Comparison of ENCODE assay signal across 11 mouse cellular contexts in the genomic region with DNA sequence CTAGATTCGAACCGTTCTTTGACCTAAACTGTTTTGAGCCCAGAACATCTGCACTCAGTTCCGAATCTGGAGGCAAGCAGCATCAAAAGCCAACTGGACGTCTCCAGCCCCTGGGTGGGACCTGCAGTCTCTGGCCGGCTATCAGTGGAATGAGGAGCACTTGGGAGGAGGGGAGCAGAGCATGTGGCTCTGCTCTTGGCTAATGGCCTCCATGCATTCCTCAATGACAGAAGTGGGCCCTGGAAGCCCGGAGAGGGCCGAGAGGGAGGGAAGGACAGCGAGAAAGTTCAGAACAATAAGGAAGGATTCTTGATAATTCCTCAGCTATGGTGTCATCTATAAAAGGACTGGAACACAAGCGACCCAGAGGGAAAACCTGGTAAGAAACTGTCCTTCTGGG. TPM values are rescaled to one million over a fixed set of nuclear protein-coding genes. Genes with fewer than 3 reads are reported as not detected.
A peak's percentile ranks its signal among the peaks of the same experiment; 100 is the strongest.
DNase-seq lines count a peak whose midpoint lies in the region; ATAC-seq and TF ChIP-seq lines count a peak whose summit lies in the region.
"Had no signal": no experiment of that assay in that cellular context is flagged by ENCODE, and none has a peak within 500 bp of the region (broad histone marks: within the 10 kb centered on the region; RNA-seq: fewer than 3 reads in every experiment).

No protein-coding gene starts in this region.

- no peak overlapping the region for H3K4me3 ChIP-seq in heart, embryonic 14.5 days (ENCODE audit: control insufficient read depth in 1 of 2, insufficient read depth in 1 of 2, low read depth in 1 of 2, low read length in 2 of 2)
- no peak overlapping the region for H3K4me3 ChIP-seq in kidney, postnatal 0 days (replicated peaks; ENCODE audit: low read depth, low read length)
- H3K4me3 ChIP-seq in stomach, embryonic 16.5 days (replicated peaks; ENCODE audit: low read length): no peak overlapping the region
- H3K4me3 ChIP-seq in midbrain, embryonic 15.5 days: no peak overlapping the region
- H3K4me3 ChIP-seq: midbrain, embryonic 12.5 days had no signal

- peak overlapping the region; percentile 25 for H3K4me2 ChIP-seq in heart, embryonic 14.5 days (ENCODE audit: low read length)
- no peak overlapping the region for H3K4me2 ChIP-seq in kidney, postnatal 0 days (ENCODE audit: low read length)
- H3K4me2 ChIP-seq in stomach, embryonic 16.5 days (ENCODE audit: low read depth, low read length): no peak overlapping the region
- no peak overlapping the region for H3K4me2 ChIP-seq in midbrain, embryonic 15.5 days
- H3K4me2 ChIP-seq: midbrain, embryonic 12.5 days had no signal

- no peaks in the 10 kb centered on the region for H3K27me3 ChIP-seq in heart, embryonic 14.5 days (ENCODE audit: control insufficient read depth, insufficient read depth, low read length)
- H3K27me3 ChIP-seq in kidney, postnatal 0 days (ENCODE audit: insufficient read depth, low read length): no peaks in the 10 kb centered on the region
- H3K27me3 ChIP-seq in stomach, embryonic 16.5 days (ENCODE audit: control insufficient read depth, insufficient read depth, low read length): no peaks in the 10 kb centered on the region
- no peaks in the 10 kb centered on the region for H3K27me3 ChIP-seq in midbrain, embryonic 15.5 days (replicated peaks)
- H3K27me3 ChIP-seq: midbrain, embryonic 12.5 days had no signal

- no peak for ATAC-seq in heart, embryonic 14.5 days (ENCODE audit: insufficient number of reproducible peaks, insufficient read depth, low FRiP score, low read depth)
- ATAC-seq in kidney, postnatal 0 days (replicated peaks; ENCODE audit: low FRiP score, low read depth): peak; percentile 68; the same call in 1 of the 2 replicates
- peak; percentile 80 for ATAC-seq in stomach, embryonic 16.5 days (ENCODE audit: insufficient read depth, low FRiP score)
- ATAC-seq in midbrain, embryonic 15.5 days (replicated peaks): no peak
- ATAC-seq: activated CD4-positive, CD25-positive, alpha-beta regulatory T cell, adult 4 months had no signal

- TF ChIP-seq CTCF in kidney, postnatal 0 days (IDR thresholded peaks at IDR 0.05; ENCODE audit: low read depth): no peak

- WGBS in heart, embryonic 14.5 days: 20% methylated on average over 9 of the region's 9 CpGs
- 56% methylated on average over 9 of the region's 9 CpGs for WGBS in kidney, postnatal 0 days
- WGBS in stomach, embryonic 16.5 days: 35% methylated on average over 9 of the region's 9 CpGs
- 79% methylated on average over 9 of the region's 9 CpGs for WGBS in midbrain, embryonic 15.5 days

- peak; percentile 19 for DNase-seq in ovary, adult 18-20 months (ENCODE audit: low spot score)
- DNase-seq in ovary, postnatal 14 days (ENCODE audit: low spot score): no peak
- DNase-seq in kidney, postnatal 0 days (ENCODE audit: low spot score): peak; percentile 88
- DNase-seq in cerebellum, postnatal 10 days: no peak
- no peak for DNase-seq in cerebellum, postnatal 4 days (ENCODE audit: low spot score in 2 of 2)
- DNase-seq: right cerebral cortex, adult 18-20 months had no signal

- H3K4me1 ChIP-seq in heart, embryonic 14.5 days (ENCODE audit: control insufficient read depth in 2 of 2, insufficient read depth in 2 of 2, low read length in 2 of 2): peaks cover 34 to 41% of the 10 kb centered on the region in 2 experiments
- H3K4me1 ChIP-seq in kidney, postnatal 0 days (replicated peaks; ENCODE audit: insufficient read depth, low read length): peaks cover 26% of the 10 kb centered on the region; the same call in 1 of the 2 replicates
- peaks cover 38% of the 10 kb centered on the region for H3K4me1 ChIP-seq in stomach, embryonic 16.5 days (ENCODE audit: control insufficient read depth, insufficient read depth, low read length)
- H3K4me1 ChIP-seq in midbrain, embryonic 15.5 days: peaks cover 20% of the 10 kb centered on the region

- H3K9me3 ChIP-seq in heart, embryonic 14.5 days (ENCODE audit: control insufficient read depth, low read length): no peaks in the 10 kb centered on the region
- H3K9me3 ChIP-seq in kidney, postnatal 0 days (replicated peaks; ENCODE audit: low read length): no peaks in the 10 kb centered on the region
- no peaks in the 10 kb centered on the region for H3K9me3 ChIP-seq in stomach, embryonic 16.5 days (replicated peaks; ENCODE audit: control insufficient read depth, low read length)
- no peaks in the 10 kb centered on the region for H3K9me3 ChIP-seq in midbrain, embryonic 15.5 days
- H3K9me3 ChIP-seq: midbrain, embryonic 12.5 days had no signal

- H3K36me3 ChIP-seq in heart, embryonic 14.5 days (ENCODE audit: control insufficient read depth, insufficient read depth, low read length): peaks cover 13% of the 10 kb centered on the region
- H3K36me3 ChIP-seq in kidney, postnatal 0 days (ENCODE audit: insufficient read depth, low read length): no peaks in the 10 kb centered on the region
- H3K36me3 ChIP-seq in stomach, embryonic 16.5 days (ENCODE audit: control insufficient read depth, insufficient read depth, low read length): no peaks in the 10 kb centered on the region
- H3K36me3 ChIP-seq in midbrain, embryonic 15.5 days (replicated peaks): no peaks in the 10 kb centered on the region
- H3K36me3 ChIP-seq: midbrain, embryonic 12.5 days had no signal

- peak overlapping the region; percentile 11 for H3K9ac ChIP-seq in heart, embryonic 14.5 days (ENCODE audit: low read length)
- no peak overlapping the region for H3K9ac ChIP-seq in kidney, postnatal 0 days (ENCODE audit: low read depth, low read length)
- no peak overlapping the region; the same call in 1 of the 2 replicates for H3K9ac ChIP-seq in stomach, embryonic 16.5 days (ENCODE audit: low read length)
- no peak overlapping the region for H3K9ac ChIP-seq in midbrain, embryonic 15.5 days
- H3K9ac ChIP-seq: midbrain, embryonic 12.5 days had no signal

- H3K27ac ChIP-seq in heart, embryonic 14.5 days (replicated peaks in 1 of 2; ENCODE audit: control insufficient read depth in 1 of 2, insufficient read depth in 1 of 2, low read depth in 2 of 2, low read length in 2 of 2): peak overlapping the region; percentile 59 to 64
- peak overlapping the region; percentile 54 for H3K27ac ChIP-seq in kidney, postnatal 0 days
- H3K27ac ChIP-seq in stomach, embryonic 16.5 days (ENCODE audit: low read length): peak overlapping the region; percentile 77
- no peak overlapping the region for H3K27ac ChIP-seq in midbrain, embryonic 15.5 days
- H3K27ac ChIP-seq: midbrain, embryonic 12.5 days had no signal

RNA-seq across cellular contexts. Expression of gene Kirrel, which starts 59.7 kb away (rescaled TPM):
- 6.1 and 7.3 TPM in 2 replicates for polyA plus RNA-seq in heart, embryonic 14.5 days (2014; fragmentation: Nextera tagmentation; extraction: Ambion mirVana)
- 11.7 and 12.3 TPM in 2 replicates for polyA plus RNA-seq in kidney, postnatal 0 days (2015; fragmentation: Nextera tagmentation; extraction: Ambion mirVana)
- polyA plus RNA-seq in stomach, embryonic 16.5 days (2015; fragmentation: Nextera tagmentation; extraction: Ambion mirVana): 9.6 and 11.0 TPM in 2 replicates
- polyA plus RNA-seq in midbrain, embryonic 15.5 days (2015; fragmentation: Nextera tagmentation; extraction: Ambion mirVana): 7.4 and 8.3 TPM in 2 replicates
- polyA plus RNA-seq: activated CD4-positive, CD25-positive, alpha-beta regulatory T cell, adult 4 months had no signal

Comparison
In these comparisons a context has a peak if more than half of its experiments do, and no peak if none do; other contexts are left out.
1. DNase-seq: peak in ovary, adult 18-20 months (single experiment) and kidney, postnatal 0 days (single experiment); none in ovary, postnatal 14 days (single experiment), cerebellum, postnatal 10 days (0 of 2) and cerebellum, postnatal 4 days (0 of 2).
2. ATAC-seq: peak in kidney, postnatal 0 days (single experiment) and stomach, embryonic 16.5 days (single experiment); none in heart, embryonic 14.5 days (single experiment) and midbrain, embryonic 15.5 days (single experiment).